Mouse (Mus musculus): ENCODE measurements at regions not wholly inside any gene's neighbourhood (a gene's known extent, or its start where the extent isn't known, plus 50 kb on each side); places are given as distances from the start of the nearest gene placed in this dataset.

DNA sequence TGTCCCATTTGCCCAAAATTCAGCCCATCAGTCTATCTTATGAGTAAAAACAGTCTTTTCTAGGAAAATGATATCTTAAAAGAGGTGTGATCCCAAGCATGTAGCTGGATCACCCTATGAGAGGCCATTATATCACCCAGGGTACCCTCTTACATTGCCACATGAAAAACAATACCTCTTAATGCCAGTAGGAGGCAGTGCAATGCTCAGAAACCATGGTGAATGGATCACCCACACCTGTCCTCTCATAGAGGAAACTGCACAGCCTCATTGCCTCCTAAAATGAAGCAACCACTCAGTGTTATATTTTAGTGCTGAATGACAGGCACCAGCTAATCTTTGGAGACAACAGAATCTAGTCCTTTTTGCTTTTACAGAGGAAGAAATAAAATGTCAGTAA is 114.0 kb upstream of the Nxt1 start:
- DNase-seq (ENCODE audit: low spot score in 2 of 2), result no peak

DNA sequence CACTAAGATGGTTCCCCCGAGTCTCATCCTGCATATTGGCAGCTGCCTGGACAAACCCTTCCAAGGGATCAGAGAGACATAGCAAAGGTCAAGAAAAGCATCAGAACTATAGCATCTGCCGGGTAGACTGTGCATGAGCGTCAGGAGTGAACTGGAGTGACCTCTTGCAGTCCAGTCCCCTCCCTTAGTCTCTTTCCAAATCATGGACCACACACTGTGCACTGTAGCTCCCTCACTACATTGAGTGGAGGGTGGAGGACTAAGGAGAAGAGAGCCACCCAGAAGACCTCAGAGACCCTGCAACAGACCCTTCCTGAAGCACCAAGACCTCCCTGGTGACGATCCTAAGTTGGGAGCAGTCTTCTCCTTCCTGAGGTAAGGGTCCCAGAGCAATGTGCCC is 107.8 kb upstream of the Cd93 start:
- no peak for DNase-seq (ENCODE audit: low spot score in 2 of 2)

- DNase-seq (ENCODE audit: low spot score in 2 of 2), result no peak
Observed at GRCm38 (mm10) chr2:148549618-148550017, 106.3 kb upstream of the Cd93 start.

DNA sequence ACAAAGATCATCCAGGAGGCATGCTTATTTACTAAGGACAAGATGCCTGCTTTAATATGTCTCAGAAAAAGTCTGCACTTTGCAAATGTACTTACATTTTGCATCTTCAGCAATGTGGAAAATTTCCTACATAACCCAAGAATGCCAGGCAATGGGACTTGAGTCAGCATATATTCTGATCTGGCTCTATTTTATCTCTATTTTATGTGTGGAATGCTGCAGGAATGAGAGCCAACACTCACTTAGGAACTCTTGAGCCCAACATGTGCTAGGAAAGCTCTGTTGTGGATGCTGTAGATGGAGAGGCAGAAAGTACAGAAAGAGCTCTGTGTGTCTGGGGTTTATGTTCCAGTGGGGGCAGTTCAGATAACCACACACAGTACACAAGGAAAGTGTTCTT is 99.0 kb upstream of the Cd93 start:
- no peak for DNase-seq (ENCODE audit: low spot score in 2 of 2)

DNA sequence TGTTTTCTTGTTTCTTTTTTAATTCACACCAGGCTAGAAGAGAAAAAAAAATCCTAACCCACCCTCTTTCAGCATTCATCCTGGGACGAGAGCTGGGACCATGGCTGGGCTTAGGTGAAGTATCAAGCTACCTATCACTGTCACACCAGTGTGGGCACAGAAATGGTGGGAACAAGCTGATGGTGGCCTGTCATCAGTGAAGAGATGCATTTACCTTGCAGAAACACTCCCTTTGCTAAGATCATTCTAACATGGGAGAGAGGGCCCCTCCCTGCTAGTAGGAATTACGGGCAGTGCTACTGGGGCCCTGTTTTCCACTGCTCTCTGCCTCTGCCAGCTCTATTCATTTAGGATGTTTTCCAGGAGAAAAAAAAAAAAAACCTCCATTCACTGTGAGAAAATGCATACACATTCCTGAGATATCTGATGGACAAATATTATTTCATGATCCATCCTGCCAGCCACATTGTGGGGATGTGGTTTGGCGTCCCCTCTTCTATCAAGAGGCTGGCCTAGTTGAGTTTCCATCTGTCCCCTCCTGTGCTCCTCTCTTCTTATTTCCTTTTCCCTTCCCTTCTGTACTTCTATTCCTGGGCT is 94.6 kb upstream of the Cd93 start:
- DNase-seq (ENCODE audit: low spot score in 2 of 2), result no peak

DNA sequence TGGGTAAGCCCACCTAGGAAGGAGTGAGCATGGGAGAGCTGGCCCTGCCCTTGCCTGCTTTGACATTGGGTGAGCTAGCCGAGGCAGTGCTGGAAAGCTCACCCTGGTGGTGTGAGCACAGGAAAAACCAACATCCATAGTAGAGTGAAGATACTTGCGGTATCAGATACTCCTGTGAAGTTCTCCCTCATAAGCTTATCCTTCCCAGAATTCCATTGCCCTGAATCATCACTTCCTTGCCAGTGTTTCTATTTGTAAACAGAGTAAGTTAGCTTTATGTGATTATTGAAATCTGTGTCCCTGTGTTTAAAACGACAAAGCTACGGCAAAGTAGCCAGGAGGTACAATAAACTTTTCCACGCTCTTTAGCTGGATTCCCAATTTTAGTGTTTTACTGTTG is 93.9 kb upstream of the Cd93 start:
- no peak for DNase-seq (ENCODE audit: low spot score in 2 of 2)

- no peak for DNase-seq (ENCODE audit: low spot score in 2 of 2)
Observed at GRCm38 (mm10) chr2:148536608-148537007, 93.2 kb upstream of the Cd93 start.

DNA sequence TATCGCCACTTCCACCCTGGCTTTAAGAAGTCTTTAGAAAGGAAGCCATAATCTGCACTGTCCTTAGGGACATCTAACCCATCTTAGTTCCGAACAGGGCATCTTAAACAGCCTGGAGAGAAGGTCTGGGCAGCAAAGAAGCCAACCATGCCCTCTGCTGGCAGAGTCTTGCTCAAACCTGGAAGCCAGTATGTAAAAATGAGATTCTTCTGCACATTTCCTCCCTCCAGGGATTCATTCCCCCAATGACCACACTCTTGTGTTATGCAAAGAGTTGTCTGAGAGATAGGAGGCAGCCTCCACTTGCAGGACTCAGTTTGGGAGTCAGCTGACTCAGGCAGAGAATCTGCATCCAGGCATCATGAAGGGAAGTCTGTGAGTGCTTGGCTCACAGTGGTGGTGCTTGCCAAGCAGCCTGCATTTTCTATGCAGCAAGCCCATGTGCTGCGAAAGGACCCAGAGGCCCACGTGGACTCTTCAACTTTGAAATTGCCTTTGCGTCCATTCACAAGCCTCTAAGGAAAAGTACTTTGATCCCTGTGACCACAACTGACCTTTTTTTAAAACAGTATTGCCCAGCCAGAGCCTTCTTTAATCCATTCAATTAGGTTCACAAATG is 92.3 kb upstream of the Cd93 start:
- DNase-seq (ENCODE audit: low spot score in 2 of 2), result peak in 1 of 2 experiments; percentile 47

- DNase-seq (ENCODE audit: low spot score in 2 of 2), result no peak
Observed at GRCm38 (mm10) chr2:148532051-148532450, 88.7 kb upstream of the Cd93 start.

DNA sequence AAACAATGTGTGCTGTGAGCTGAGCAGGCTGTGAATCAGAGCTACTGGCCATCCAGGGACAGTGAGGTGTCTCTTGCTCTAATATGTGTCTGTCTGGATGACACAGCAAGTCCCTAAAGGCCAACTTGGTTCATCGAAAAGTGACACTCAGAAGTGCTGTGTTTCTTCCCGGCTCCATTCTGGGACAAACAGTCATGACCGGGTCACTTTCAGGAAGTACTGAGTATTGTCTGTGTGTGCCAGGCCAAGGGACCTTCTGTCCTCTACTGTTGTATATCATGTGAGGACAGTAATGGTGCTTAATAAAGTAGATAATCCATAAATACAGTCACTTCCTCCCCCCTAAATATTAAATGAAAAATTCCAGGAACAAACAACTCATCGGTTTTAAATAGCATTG is 87.2 kb upstream of the Cd93 start:
- DNase-seq (ENCODE audit: low spot score in 2 of 2), result no peak

- DNase-seq (ENCODE audit: low spot score in 2 of 2), result no peak
Observed at GRCm38 (mm10) chr2:148529900-148530299, 86.5 kb upstream of the Cd93 start.

- DNase-seq (ENCODE audit: low spot score in 2 of 2), result no peak
Observed at GRCm38 (mm10) chr2:148527755-148528154, 84.4 kb upstream of the Cd93 start.

- no peak for DNase-seq (ENCODE audit: low spot score in 2 of 2)
Observed at GRCm38 (mm10) chr2:148525496-148525895, 82.1 kb upstream of the Cd93 start.

DNA sequence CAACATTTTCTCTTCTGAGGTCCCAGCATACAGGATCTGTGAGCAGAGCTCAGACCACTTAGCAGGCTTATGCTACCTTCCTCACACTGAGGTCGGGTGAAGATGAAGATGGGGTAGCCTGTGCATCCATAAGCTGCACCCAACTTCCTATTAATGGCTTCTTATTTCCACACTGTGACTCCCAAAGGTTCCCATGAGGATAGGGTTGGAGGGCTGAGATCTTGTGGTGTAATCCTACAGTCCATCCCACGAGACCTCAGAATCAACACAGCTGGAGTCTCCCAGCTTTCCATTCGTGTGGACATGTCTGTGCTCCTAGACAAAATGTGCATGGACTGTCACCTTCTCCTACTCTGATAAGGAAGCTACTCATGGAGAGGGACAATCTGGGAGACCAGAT is 80.0 kb upstream of the Cd93 start:
- DNase-seq (ENCODE audit: low spot score in 2 of 2), result no peak

DNA sequence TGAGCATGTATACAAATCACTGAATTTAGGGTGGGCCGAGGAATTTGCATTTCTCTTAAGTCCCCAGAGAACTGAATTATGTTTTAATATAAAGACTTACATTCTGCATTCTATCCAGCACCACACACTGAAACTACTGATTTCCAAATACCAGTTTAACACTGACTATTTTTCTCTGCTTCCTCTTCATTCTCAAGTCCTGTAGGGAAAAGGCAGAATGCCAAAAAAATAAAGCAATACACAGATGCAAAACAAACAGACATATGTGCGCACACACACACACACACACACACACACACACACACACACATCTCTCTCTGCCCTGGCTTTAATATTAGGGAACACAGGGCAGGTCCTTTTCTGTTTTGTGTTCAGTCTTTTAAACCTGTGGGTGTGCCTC is 79.6 kb upstream of the Cd93 start:
- DNase-seq (ENCODE audit: low spot score in 2 of 2), result no peak

DNA sequence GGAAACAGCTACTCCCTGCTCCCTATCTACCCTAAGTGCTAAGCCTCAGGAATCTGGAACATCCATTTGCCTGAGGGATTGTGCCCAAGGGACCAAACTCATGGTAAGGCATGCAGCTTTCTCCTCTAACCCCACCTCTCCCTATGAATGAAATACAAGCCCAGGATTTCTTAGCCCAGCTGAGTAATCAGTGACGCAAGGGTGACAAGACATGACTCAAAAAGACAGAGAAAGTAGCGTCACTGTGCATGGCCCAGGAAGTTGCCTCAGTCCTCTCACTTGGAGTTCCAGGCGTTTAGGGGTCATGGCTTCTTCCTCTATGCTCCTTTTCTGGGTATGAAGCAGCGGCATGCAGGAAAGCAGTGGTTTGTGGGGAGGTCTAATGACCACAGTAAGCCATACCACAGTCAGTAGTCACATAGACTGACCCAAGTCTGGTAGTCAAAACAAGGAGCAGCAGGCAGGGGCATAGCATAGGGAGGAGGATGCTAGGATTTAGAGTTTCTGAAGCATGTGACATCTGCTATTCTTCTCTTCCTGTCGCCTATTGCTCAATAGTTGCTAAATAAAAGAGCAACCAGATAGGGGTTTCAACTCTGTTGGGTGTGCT is 78.7 kb upstream of the Cd93 start:
- no peak for DNase-seq (ENCODE audit: low spot score in 2 of 2)

DNA sequence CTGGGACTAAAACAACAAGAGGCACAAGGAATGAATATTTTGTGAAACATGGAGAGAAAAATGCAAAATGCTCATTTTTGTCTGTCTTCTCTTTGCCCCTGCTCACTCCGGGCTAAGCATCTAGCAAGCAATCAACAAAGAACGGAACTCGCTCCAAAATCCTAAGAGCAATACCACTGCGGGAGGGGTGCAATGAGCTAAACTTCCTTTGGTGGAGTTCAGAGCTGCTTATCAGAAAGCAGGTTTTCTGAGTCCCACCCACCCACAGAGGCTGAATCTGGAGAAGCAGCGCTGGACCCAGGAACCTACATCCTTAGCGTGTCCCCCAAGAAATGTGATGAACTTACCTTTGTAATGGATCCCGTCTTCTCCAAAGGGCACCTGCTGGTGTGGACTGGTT is 76.9 kb upstream of the Cd93 start:
- no peak for DNase-seq (ENCODE audit: low spot score in 2 of 2)

DNA sequence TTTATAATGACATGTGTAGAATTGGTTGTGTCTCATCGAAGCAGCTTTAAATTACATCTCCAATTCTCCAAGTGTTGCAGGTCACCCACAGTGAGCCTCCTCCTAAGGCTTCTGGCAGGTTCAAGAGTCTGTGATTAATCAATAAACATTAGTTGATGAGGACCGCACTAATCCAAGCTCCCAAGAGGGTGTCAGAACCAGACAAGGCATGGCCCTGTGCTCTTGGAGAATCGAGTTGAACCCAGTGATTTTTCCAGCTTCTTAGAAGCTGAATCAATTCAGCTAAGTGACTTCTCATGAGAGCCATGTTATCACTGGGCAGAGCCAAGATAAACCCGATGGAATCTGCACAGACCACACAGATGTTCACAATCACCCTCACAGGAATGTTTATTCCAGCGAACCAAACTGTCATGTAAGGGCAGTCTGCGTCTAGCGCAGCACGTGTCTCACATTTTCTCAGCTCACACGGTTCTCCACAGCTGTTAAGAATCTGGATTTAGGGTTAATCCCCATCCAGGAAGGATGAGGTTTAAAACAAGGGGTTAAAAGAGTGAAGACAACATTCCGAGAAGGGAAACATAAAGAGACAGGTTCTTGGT is 76.4 kb upstream of the Cd93 start:
- no peak for DNase-seq (ENCODE audit: low spot score in 2 of 2)

DNA sequence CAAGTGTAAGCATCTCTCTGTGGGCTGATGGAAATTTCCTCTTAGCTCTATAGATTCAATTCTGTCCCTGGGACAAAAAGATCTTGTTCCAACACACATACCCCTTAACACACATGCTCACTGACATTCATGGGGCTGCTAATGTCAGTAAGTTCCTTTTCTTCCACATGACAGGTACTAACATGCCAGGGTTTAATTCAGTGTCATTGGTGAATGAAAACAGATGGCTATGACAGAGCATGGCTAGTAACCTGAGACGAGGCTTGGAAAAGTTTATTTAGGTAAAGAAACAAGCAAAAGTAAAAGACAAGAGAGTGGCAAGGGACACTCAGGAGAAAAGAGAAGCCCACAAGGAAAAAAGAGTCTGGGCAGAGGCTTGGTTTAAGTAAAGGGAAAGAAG is 74.5 kb upstream of the Cd93 start:
- DNase-seq (ENCODE audit: low spot score in 2 of 2), result no peak

DNA sequence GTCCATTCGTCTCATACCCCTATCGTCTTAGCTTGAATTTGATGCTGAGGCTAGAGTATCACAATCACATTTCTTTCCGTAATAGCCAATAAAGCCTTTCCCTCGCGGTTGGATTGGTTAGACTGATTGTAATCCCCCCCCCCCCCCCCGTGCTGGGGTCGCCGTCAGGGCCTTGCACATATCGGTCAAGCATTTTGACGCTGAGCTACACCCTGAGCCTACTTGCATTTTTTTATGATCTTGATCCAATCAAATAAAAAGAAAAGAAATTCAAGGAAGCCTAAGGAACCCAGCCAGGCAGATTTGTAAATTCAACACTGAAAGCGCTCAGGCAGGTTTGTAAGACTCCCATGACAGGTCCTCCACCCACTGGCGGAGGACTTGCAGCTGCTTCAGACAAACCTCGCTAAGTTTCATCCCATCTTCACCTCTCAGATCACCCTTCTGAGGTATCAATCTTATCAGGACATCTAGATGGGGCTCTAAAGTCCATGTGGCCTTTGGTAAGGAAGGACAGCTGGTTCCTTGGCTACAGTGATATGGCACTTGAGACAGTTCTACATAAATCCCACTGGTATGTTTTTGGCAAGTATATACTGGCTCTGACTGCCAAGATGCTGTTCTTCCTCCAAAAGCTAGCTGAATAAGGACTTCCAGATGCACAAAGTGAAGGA is 66.8 kb upstream of the Cd93 start:
- DNase-seq (ENCODE audit: low spot score in 2 of 2), result peak in 1 of 2 experiments; percentile 8

GRCm38 (mm10) chr2:148509357-148509756 is 66.0 kb upstream of the Cd93 start:
- no peak for DNase-seq (ENCODE audit: low spot score in 2 of 2)

GRCm38 (mm10) chr2:148507523-148507922 is 64.2 kb upstream of the Cd93 start:
- no peak for DNase-seq (ENCODE audit: low spot score in 2 of 2)

DNA sequence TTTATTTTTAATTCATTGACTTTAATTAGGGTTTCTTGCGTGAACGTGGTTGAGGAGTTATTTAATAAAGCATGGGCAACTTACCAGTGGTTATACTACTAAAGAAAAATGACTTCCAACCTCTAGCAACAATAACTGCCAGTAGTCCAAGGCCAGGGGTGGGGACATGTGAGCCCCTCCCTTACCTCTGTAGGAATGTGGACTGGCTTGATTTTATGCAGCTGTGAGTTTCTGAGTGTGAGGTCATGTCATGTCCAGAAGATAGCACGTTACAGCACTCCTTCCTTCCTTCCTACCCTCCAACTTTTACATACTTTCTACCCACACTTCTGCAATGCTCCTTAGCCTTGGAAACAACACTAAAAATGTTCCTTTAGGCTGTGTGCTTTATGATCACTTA is 63.6 kb upstream of the Cd93 start:
- no peak for DNase-seq (ENCODE audit: low spot score in 2 of 2)

All from left cerebral cortex, adult 9 months (tissue).